Mouse (Mus musculus) heart, embryonic 11.5 days (tissue): ENCODE results near the gene Disp1. TPM values are rescaled to one million over a fixed set of nuclear protein-coding genes. Genes with fewer than 3 reads are reported as not detected.

Source experiments
- ATAC-seq: fragments of 200-750 bp; cut with Nextera tagmentation; replicated peaks from 2 replicates; pipeline ENCODE4 v1.8.0; 2017; ENCODE audit warnings: moderate library complexity; ENCODE audit not compliant: insufficient number of reproducible peaks, low FRiP score, low TSS enrichment
- H3K27ac ChIP-seq: fragments of 300-500 bp; sonication (generic); 2 replicates; pipeline ENCODE4 v1.5.1; 2014; ENCODE audit warnings: mild to moderate bottlenecking, low read depth, low read length
- H3K27me3 ChIP-seq: fragments of 300-500 bp; sonication (generic); 2 replicates; pipeline ENCODE4 v1.6.1; 2014; ENCODE audit warnings: mild to moderate bottlenecking, low read length, mixed read lengths; ENCODE audit not compliant: control insufficient read depth, insufficient read depth
- H3K36me3 ChIP-seq: fragments of 300-500 bp; sonication (generic); 2 replicates; pipeline ENCODE4 v1.6.1; 2014; ENCODE audit warnings: mild to moderate bottlenecking, low read length, moderate library complexity, mixed read lengths; ENCODE audit not compliant: control insufficient read depth, insufficient read depth
- H3K4me1 ChIP-seq: fragments of 300-500 bp; sonication (generic); 2 replicates; pipeline ENCODE4 v1.6.1; 2014; ENCODE audit warnings: low read length; ENCODE audit not compliant: control insufficient read depth, insufficient read depth
- H3K4me2 ChIP-seq: fragments of 300-500 bp; sonication (generic); 2 replicates; pipeline ENCODE4 v1.6.1; 2014; ENCODE audit warnings: mild to moderate bottlenecking, moderate library complexity
- H3K4me3 ChIP-seq: fragments of 300-500 bp; sonication (generic); 2 replicates; pipeline ENCODE4 v1.5.1; 2014; ENCODE audit warnings: low read depth, low read length
- H3K9ac ChIP-seq: fragments of 300-500 bp; sonication (generic); 2 replicates; pipeline ENCODE4 v1.6.1; 2014; ENCODE audit warnings: mild to moderate bottlenecking, low read depth, low read length, moderate library complexity
- H3K9me3 ChIP-seq: fragments of 300-500 bp; sonication (generic); replicated peaks from 2 replicates; pipeline ENCODE4 v1.6.1; 2016; ENCODE audit warnings: low read length; ENCODE audit not compliant: control insufficient read depth
- WGBS: fragments of 180-500 bp; shearing (Covaris S2); extraction: QIAGEN DNeasy Blood & Tissue Kit; methylation state at CpG from one replicate; pipeline ENCODE4 v1.1.7; 2014; ENCODE audit not compliant: insufficient replicate concordance; 5-methylcytosine and 5-hydroxymethylcytosine counted together
- polyA plus RNA-seq: library from polyadenylated mRNA; unstranded; fragments of >200 nt; fragmentation: Nextera tagmentation; extraction: Ambion mirVana; gene quantifications from 2 replicates; pipeline ENCODE4 v1.2.1, GENCODE M21; 2014

Disp1 gene
- polyA plus RNA-seq, 1 experiment from 2014 or later, result 12.6 TPM

DNA sequence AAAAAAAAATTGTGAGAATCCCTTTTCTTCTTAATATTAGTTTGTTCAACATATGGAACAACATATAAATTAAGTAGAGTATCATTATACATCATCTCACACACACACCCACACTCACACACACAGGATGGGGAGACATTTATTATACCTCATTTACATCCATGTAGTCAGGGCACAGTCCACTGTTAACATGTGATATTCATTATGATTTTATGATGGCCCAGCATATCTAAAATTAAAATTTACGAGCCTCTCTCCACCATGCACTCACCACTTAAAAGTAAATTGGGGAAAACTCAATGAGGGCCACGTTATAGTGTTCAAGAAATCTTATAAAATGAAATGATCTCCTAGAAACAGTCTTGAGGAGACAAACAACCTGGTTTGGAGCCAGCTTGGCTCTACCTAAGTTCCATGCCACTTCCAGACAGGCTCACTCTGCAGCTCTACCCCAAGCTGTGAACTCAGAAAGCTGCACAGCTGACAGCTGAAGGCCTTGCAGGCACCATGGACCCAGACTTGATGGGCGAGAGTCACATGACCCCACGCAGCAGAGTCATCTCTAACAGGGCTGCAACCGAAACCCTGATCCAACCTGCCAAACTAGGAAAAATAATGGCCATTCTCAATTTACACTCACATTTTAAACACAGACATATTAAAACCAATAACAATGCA lies 57.7 kb downstream of the Disp1 start:
- Histone ChIP-seq H3K27ac (no peak overlapping the region), H3K27me3 (no peaks in the 10 kb centered on the region), H3K36me3 (no peaks in the 10 kb centered on the region), H3K9me3 (no peaks in the 10 kb centered on the region), H3K9ac (no peak overlapping the region), H3K4me1 (peaks cover 16% of the 10 kb centered on the region), H3K4me2 (no peak overlapping the region), H3K4me3 (no peak overlapping the region)
- 64% methylated on average over 5 of the region's 5 CpGs for WGBS
- no peak for ATAC-seq

GRCm38 (mm10) chr1:183161057-183161456 lies 60.3 kb downstream of the Disp1 start:
- H3K4me3 ChIP-seq, result no peak overlapping the region
- no peaks in the 10 kb centered on the region for H3K36me3 ChIP-seq
- no peak overlapping the region for H3K4me2 ChIP-seq
- H3K9ac ChIP-seq, result no peak overlapping the region
- H3K27ac ChIP-seq, result no peak overlapping the region
- H3K9me3 ChIP-seq, result no peaks in the 10 kb centered on the region
- peaks cover 16% of the 10 kb centered on the region for H3K4me1 ChIP-seq
- H3K27me3 ChIP-seq, result no peaks in the 10 kb centered on the region
- 80% methylated on average over 11 of the region's 11 CpGs for WGBS
- ATAC-seq, result no peak

DNA sequence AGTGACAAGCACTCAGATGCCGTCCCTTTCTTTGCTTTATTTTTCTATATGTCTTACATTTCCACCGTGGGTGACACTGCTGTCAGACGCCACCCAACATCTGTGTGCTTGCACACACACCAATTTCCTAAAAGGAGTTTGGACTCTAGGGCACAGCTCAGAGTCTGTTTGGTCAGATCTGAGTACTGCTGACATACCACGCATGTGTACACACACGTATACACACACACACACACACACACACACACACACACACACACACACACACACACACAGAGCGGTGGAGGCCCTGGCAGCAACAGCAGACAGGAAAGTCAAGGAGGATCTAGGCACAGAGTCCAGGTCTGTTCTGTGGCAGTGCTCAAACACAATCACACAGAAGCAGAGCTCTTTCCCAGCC lies 61.1 kb downstream of the Disp1 start:
- 85% methylated on average over 6 of the region's 6 CpGs for WGBS
- no peak overlapping the region for H3K4me2 ChIP-seq

GRCm38 (mm10) chr1:183159183-183159582 lies 62.1 kb downstream of the Disp1 start:
- Histone ChIP-seq H3K9me3 (no peaks in the 10 kb centered on the region), H3K4me3 (no peak overlapping the region), H3K27ac (no peak overlapping the region), H3K27me3 (no peaks in the 10 kb centered on the region), H3K4me1 (peaks cover 20% of the 10 kb centered on the region), H3K9ac (no peak overlapping the region), H3K36me3 (no peaks in the 10 kb centered on the region), H3K4me2 (no peak overlapping the region)
- WGBS, result 68% methylated on average over 7 of the region's 7 CpGs
- no peak for ATAC-seq

More for the DNA sequence above, 61.1 kb downstream of the Disp1 start:
- H3K36me3 ChIP-seq, result no peaks in the 10 kb centered on the region
- peaks cover 20% of the 10 kb centered on the region for H3K4me1 ChIP-seq
- no peak overlapping the region for H3K9ac ChIP-seq
- no peaks in the 10 kb centered on the region for H3K9me3 ChIP-seq
- H3K27me3 ChIP-seq, result no peaks in the 10 kb centered on the region
- H3K4me3 ChIP-seq, result no peak overlapping the region
- ATAC-seq, result no peak
- H3K27ac ChIP-seq, result no peak overlapping the region

DNA sequence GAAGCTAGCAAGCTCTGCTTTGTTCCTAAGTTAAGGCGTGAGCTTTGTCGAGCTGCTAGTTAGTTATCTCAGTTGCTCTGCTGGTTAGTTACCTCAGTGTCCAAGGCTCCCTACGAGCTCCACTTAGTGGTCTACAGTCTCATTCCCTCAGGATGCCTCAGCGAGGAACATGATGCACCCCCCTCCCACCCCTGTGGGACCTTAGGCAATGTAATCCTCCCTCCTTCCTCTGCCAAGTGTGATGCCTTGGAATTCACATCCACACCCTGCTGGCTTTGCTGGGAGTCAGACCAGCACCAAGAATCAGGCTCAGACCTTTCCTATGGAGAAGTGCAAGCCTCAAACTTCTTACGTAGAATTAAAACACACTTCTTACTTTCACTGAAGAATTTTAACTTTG lies 65.7 kb downstream of the Disp1 start:
- Histone ChIP-seq H3K27me3 (no peaks in the 10 kb centered on the region), H3K4me2 (no peak overlapping the region), H3K36me3 (no peaks in the 10 kb centered on the region), H3K9me3 (no peaks in the 10 kb centered on the region), H3K4me1 (peaks cover 15% of the 10 kb centered on the region), H3K4me3 (no peak overlapping the region), H3K9ac (no peak overlapping the region), H3K27ac (no peak overlapping the region)
- 49% methylated on average over 5 of the region's 5 CpGs for WGBS
- no peak for ATAC-seq

DNA sequence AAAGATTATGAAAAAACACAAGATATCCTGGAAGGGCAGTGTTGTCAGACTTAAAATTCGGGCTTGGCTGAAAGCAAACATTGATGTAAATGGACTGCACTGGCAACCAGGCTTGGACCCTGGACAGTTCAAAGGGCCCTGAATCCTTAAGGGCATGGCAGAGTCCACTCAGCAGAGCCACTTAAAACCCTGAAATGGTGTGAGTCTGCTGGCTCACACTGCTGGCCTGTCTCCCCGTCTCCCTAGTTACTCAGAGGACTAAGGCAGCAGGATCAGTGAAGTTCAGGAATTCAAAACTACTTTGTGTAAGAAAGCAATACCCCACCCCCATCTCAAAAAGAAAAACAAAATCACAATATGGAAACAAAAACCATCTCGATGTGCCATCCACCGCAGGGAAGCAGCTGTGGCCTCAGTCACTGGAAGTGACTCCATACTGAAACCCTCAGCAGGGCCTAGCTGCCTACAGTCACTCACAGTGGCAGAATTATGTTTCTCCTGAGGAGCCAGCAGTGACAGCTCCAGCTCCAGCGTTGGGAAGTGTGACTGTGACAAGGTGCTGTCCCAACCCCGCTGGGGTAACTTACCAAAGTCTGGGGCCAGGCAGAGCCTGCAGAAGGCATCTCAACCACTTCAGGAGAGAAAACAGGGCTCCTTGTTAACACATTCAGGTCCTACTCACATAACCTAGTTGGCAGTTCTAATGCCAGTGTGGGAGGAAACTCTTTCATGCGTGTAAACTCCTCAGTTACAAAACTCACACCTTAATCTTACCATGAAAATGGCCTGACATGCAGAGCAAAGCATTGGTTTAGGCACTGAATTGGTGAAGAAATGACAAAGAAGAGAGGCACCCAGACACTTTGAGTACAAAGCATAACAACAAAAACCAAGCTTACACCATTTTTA lies 66.8 kb downstream of the Disp1 start:
- H3K9ac ChIP-seq, result no peak overlapping the region
- no peaks in the 10 kb centered on the region for H3K36me3 ChIP-seq
- H3K27me3 ChIP-seq, result no peaks in the 10 kb centered on the region
- no peak overlapping the region for H3K4me2 ChIP-seq
- no peak overlapping the region for H3K4me3 ChIP-seq
- WGBS, result 43% methylated on average over 7 of the region's 7 CpGs
- peak overlapping the region; percentile 3; the same call in 1 of the 2 replicates for H3K27ac ChIP-seq
- H3K9me3 ChIP-seq, result no peaks in the 10 kb centered on the region
- H3K4me1 ChIP-seq, result peaks cover 25% of the 10 kb centered on the region
- ATAC-seq, result no peak

GRCm38 (mm10) chr1:183153354-183153753 lies 68.0 kb downstream of the Disp1 start:
- no peaks in the 10 kb centered on the region for H3K27me3 ChIP-seq
- no peak overlapping the region for H3K4me3 ChIP-seq
- WGBS, result 97% methylated on average over 4 of the region's 4 CpGs
- H3K36me3 ChIP-seq, result no peaks in the 10 kb centered on the region
- ATAC-seq, result no peak
- H3K9ac ChIP-seq, result no peak overlapping the region
- no peak overlapping the region for H3K27ac ChIP-seq
- no peak overlapping the region for H3K4me2 ChIP-seq
- peaks cover 26% of the 10 kb centered on the region for H3K4me1 ChIP-seq
- no peaks in the 10 kb centered on the region for H3K9me3 ChIP-seq

GRCm38 (mm10) chr1:183151510-183152319 lies 69.6 kb downstream of the Disp1 start:
- Histone ChIP-seq H3K9me3 (no peaks in the 10 kb centered on the region), H3K4me3 (no peak overlapping the region), H3K4me1 (peaks cover 32% of the 10 kb centered on the region), H3K27me3 (no peaks in the 10 kb centered on the region), H3K4me2 (no peak overlapping the region), H3K36me3 (no peaks in the 10 kb centered on the region), H3K27ac (no peak overlapping the region), H3K9ac (no peak overlapping the region)
- ATAC-seq, result no peak
- 66% methylated on average over 12 of the region's 12 CpGs for WGBS
